Mouse (Mus musculus) retina, postnatal 7 days (tissue): ENCODE results near the gene Ppm1e.

Source experiments
- DNase-seq: peaks from one replicate; pipeline ENCODE4 v3.0.0-alpha.2; 2012; ENCODE audit warnings: low read depth, low spot score

Gene Ppm1e

GRCm38 (mm10) chr11:87358331-87359261 lies at the start of gene Ppm1e:
Ppm1e (minus strand) TSS chr11:87359023.
- DNase-seq: peak; percentile 78

GRCm38 (mm10) chr11:87404876-87405275 lies 46.1 kb upstream of the Ppm1e start, which contains the start of the genes Rad51c and Tex14:
Rad51c (minus strand) TSS chr11:87404954.
Tex14 (plus strand) TSS chr11:87405065.
- DNase-seq: no peak

GRCm38 (mm10) chr11:87404111-87404853 lies 45.5 kb upstream of the Ppm1e start:
- DNase-seq: peak; percentile 91

- DNase-seq: no peak
Observed at GRCm38 (mm10) chr11:87398402-87398801, 39.6 kb upstream of the Ppm1e start.

- peak; percentile 25 for DNase-seq
Observed at GRCm38 (mm10) chr11:87393855-87394254, 35.0 kb upstream of the Ppm1e start.

- DNase-seq: no peak
Observed at GRCm38 (mm10) chr11:87385676-87386075, 26.9 kb upstream of the Ppm1e start.

- DNase-seq: no peak
Observed at GRCm38 (mm10) chr11:87384551-87384950, 25.7 kb upstream of the Ppm1e start.

GRCm38 (mm10) chr11:87367865-87368580 lies 9.2 kb upstream of the Ppm1e start:
- no peak for DNase-seq

GRCm38 (mm10) chr11:87367061-87367460 lies 8.2 kb upstream of the Ppm1e start:
- no peak for DNase-seq

GRCm38 (mm10) chr11:87365120-87365519 lies 6.3 kb upstream of the Ppm1e start:
- no peak for DNase-seq

GRCm38 (mm10) chr11:87359262-87359612 lies 414 bp upstream of the Ppm1e start:
- no peak for DNase-seq

GRCm38 (mm10) chr11:87357317-87358300 lies 1.2 kb downstream of the Ppm1e start:
- no peak for DNase-seq

GRCm38 (mm10) chr11:87354861-87355260 lies 4.0 kb downstream of the Ppm1e start:
- DNase-seq: no peak

GRCm38 (mm10) chr11:87353646-87354170 lies 5.1 kb downstream of the Ppm1e start:
- DNase-seq: no peak

GRCm38 (mm10) chr11:87326381-87326780 lies 32.4 kb downstream of the Ppm1e start:
- DNase-seq: no peak

- no peak for DNase-seq
Observed at GRCm38 (mm10) chr11:87322558-87322957, 36.3 kb downstream of the Ppm1e start.

GRCm38 (mm10) chr11:87320007-87320406 lies 38.8 kb downstream of the Ppm1e start:
- no peak for DNase-seq

- DNase-seq: no peak
Observed at GRCm38 (mm10) chr11:87318956-87319708, 39.7 kb downstream of the Ppm1e start.

- DNase-seq: no peak
Observed at GRCm38 (mm10) chr11:87313533-87313932, 45.3 kb downstream of the Ppm1e start.

- DNase-seq: no peak
Observed at GRCm38 (mm10) chr11:87310309-87310708, 48.5 kb downstream of the Ppm1e start.
